Comparison of ENCODE assay signal across 30 mouse cellular contexts in genomic region chr1:82791105-82791504, GRCm38 (mm10). TPM values are rescaled to one million over a fixed set of nuclear protein-coding genes. Genes with fewer than 3 reads are reported as not detected.
DNase-seq lines count a peak whose midpoint lies in the region; ATAC-seq and TF ChIP-seq lines count a peak whose summit lies in the region.
"Had no signal": no experiment of that assay in that cellular context is flagged by ENCODE, and none has a peak within 500 bp of the region (broad histone marks: within the 10 kb centered on the region; RNA-seq: fewer than 3 reads in every experiment).

No protein-coding gene starts in this region.

- ATAC-seq in forebrain, embryonic 15.5 days (replicated peaks): peak; percentile 72
- ATAC-seq in forebrain, embryonic 12.5 days (ENCODE audit: low FRiP score): no peak
- peak; percentile 79 for ATAC-seq in forebrain, embryonic 16.5 days
- peak; percentile 56 for ATAC-seq in midbrain, embryonic 11.5 days (ENCODE audit: low FRiP score)
- peak; percentile 72 for ATAC-seq in midbrain, postnatal 0 days (ENCODE audit: low FRiP score)
- ATAC-seq: activated CD4-positive, CD25-positive, alpha-beta regulatory T cell, adult 4 months; liver, embryonic 12.5 days had no signal

- no peak overlapping the region for H3K4me3 ChIP-seq in forebrain, embryonic 15.5 days
- H3K4me3 ChIP-seq in forebrain, embryonic 12.5 days (replicated peaks): no peak overlapping the region
- H3K4me3 ChIP-seq in forebrain, embryonic 16.5 days (replicated peaks; ENCODE audit: low read length): no peak overlapping the region
- H3K4me3 ChIP-seq in midbrain, embryonic 11.5 days (ENCODE audit: low read depth, low read length): no peak overlapping the region
- no peak overlapping the region for H3K4me3 ChIP-seq in midbrain, postnatal 0 days (ENCODE audit: low read depth, low read length)
- H3K4me3 ChIP-seq: heart, embryonic 12.5 days; kidney, embryonic 15.5 days; limb, embryonic 13.5 days; liver, embryonic 12.5 days had no signal

- peak overlapping the region; percentile 82 for H3K27ac ChIP-seq in forebrain, embryonic 15.5 days (replicated peaks)
- no peak overlapping the region for H3K27ac ChIP-seq in forebrain, embryonic 12.5 days
- H3K27ac ChIP-seq in forebrain, embryonic 16.5 days (ENCODE audit: low read length): peak overlapping the region; percentile 81; the same call in 1 of the 2 replicates
- no peak overlapping the region for H3K27ac ChIP-seq in midbrain, embryonic 11.5 days (ENCODE audit: low read depth, low read length)
- no peak overlapping the region for H3K27ac ChIP-seq in midbrain, postnatal 0 days (ENCODE audit: low read depth, low read length)
- H3K27ac ChIP-seq: kidney, embryonic 15.5 days; limb, embryonic 13.5 days; liver, embryonic 12.5 days had no signal

- 56% methylated on average over 11 of the region's 11 CpGs for WGBS in forebrain, embryonic 15.5 days
- 87% methylated on average over 11 of the region's 11 CpGs for WGBS in forebrain, embryonic 12.5 days
- WGBS in forebrain, embryonic 16.5 days: 53% methylated on average over 11 of the region's 11 CpGs
- 67% methylated on average over 11 of the region's 11 CpGs for WGBS in midbrain, embryonic 11.5 days
- 34% methylated on average over 11 of the region's 11 CpGs for WGBS in midbrain, postnatal 0 days

- no peak for TF ChIP-seq CTCF in midbrain, postnatal 0 days (IDR thresholded peaks at IDR 0.05)

- H3K36me3 ChIP-seq in forebrain, embryonic 15.5 days: no peaks in the 10 kb centered on the region
- H3K36me3 ChIP-seq in forebrain, embryonic 12.5 days (replicated peaks): no peaks in the 10 kb centered on the region
- H3K36me3 ChIP-seq in forebrain, embryonic 16.5 days (ENCODE audit: control insufficient read depth, insufficient read depth): no peaks in the 10 kb centered on the region
- no peaks in the 10 kb centered on the region for H3K36me3 ChIP-seq in midbrain, embryonic 11.5 days (ENCODE audit: control insufficient read depth, insufficient read depth, low read length)
- H3K36me3 ChIP-seq in midbrain, postnatal 0 days (ENCODE audit: insufficient read depth, low read length): no peaks in the 10 kb centered on the region
- H3K36me3 ChIP-seq: heart, embryonic 12.5 days; kidney, embryonic 15.5 days; limb, embryonic 13.5 days; liver, embryonic 12.5 days had no signal

- H3K9ac ChIP-seq in forebrain, embryonic 15.5 days (replicated peaks): no peak overlapping the region
- no peak overlapping the region for H3K9ac ChIP-seq in forebrain, embryonic 12.5 days
- H3K9ac ChIP-seq in forebrain, embryonic 16.5 days (replicated peaks; ENCODE audit: low read depth, low read length): no peak overlapping the region
- no peak overlapping the region for H3K9ac ChIP-seq in midbrain, embryonic 11.5 days (ENCODE audit: low read length)
- no peak overlapping the region for H3K9ac ChIP-seq in midbrain, postnatal 0 days (replicated peaks; ENCODE audit: low read length, poor library complexity, severe bottlenecking)
- H3K9ac ChIP-seq: heart, embryonic 12.5 days; kidney, embryonic 15.5 days; limb, embryonic 13.5 days; liver, embryonic 12.5 days had no signal

- no peaks in the 10 kb centered on the region for H3K9me3 ChIP-seq in forebrain, embryonic 15.5 days
- no peaks in the 10 kb centered on the region for H3K9me3 ChIP-seq in forebrain, embryonic 12.5 days
- no peaks in the 10 kb centered on the region for H3K9me3 ChIP-seq in forebrain, embryonic 16.5 days (ENCODE audit: control insufficient read depth, low read length)
- no peaks in the 10 kb centered on the region for H3K9me3 ChIP-seq in midbrain, embryonic 11.5 days (ENCODE audit: control insufficient read depth, low read length)
- no peaks in the 10 kb centered on the region for H3K9me3 ChIP-seq in midbrain, postnatal 0 days (ENCODE audit: low read length)
- H3K9me3 ChIP-seq: heart, embryonic 12.5 days; kidney, embryonic 15.5 days; limb, embryonic 13.5 days; liver, embryonic 12.5 days had no signal

- DNase-seq in midbrain, embryonic 11.5 days (ENCODE audit: low spot score, missing footprints): peak; percentile 86
- DNase-seq in midbrain, postnatal 0 days (ENCODE audit: low spot score): peak; percentile 32
- no peak for DNase-seq in thymus, postnatal 25 days
- DNase-seq in urinary bladder, postnatal 36 days (ENCODE audit: low spot score in 2 of 2): no peak
- DNase-seq: adrenal gland, postnatal 10 days; cerebellum, adult 11-12 months; gastrocnemius, postnatal 14 days; heart, adult 18-20 months; heart, postnatal 10 days; kidney, adult 11 months; kidney, postnatal 36 days; layer of hippocampus, postnatal 36 days; lung, adult 18-20 months; lung, postnatal 10 days; spleen, adult 18-20 months had no signal

- H3K4me1 ChIP-seq in forebrain, embryonic 15.5 days: peaks cover 24% of the 10 kb centered on the region
- no peaks in the 10 kb centered on the region for H3K4me1 ChIP-seq in forebrain, embryonic 12.5 days
- peaks cover 15% of the 10 kb centered on the region for H3K4me1 ChIP-seq in forebrain, embryonic 16.5 days (replicated peaks; ENCODE audit: control insufficient read depth, insufficient read depth, low read length)
- no peaks in the 10 kb centered on the region for H3K4me1 ChIP-seq in midbrain, embryonic 11.5 days (ENCODE audit: control insufficient read depth, insufficient read depth, low read length)
- H3K4me1 ChIP-seq in midbrain, postnatal 0 days (ENCODE audit: insufficient read depth, low read length): no peaks in the 10 kb centered on the region

- no peak overlapping the region for H3K4me2 ChIP-seq in forebrain, embryonic 15.5 days (replicated peaks)
- H3K4me2 ChIP-seq in forebrain, embryonic 12.5 days: no peak overlapping the region
- no peak overlapping the region for H3K4me2 ChIP-seq in forebrain, embryonic 16.5 days (ENCODE audit: low read length)
- H3K4me2 ChIP-seq in midbrain, embryonic 11.5 days: no peak overlapping the region
- no peak overlapping the region for H3K4me2 ChIP-seq in midbrain, postnatal 0 days (ENCODE audit: low read depth, low read length, poor library complexity, severe bottlenecking)
- H3K4me2 ChIP-seq: heart, embryonic 12.5 days; kidney, embryonic 15.5 days; limb, embryonic 13.5 days; liver, embryonic 12.5 days had no signal

- H3K27me3 ChIP-seq in forebrain, embryonic 15.5 days: no peaks in the 10 kb centered on the region
- H3K27me3 ChIP-seq in forebrain, embryonic 12.5 days: no peaks in the 10 kb centered on the region
- H3K27me3 ChIP-seq in forebrain, embryonic 16.5 days (replicated peaks; ENCODE audit: control insufficient read depth, insufficient read depth, low read length): no peaks in the 10 kb centered on the region
- no peaks in the 10 kb centered on the region for H3K27me3 ChIP-seq in midbrain, embryonic 11.5 days (ENCODE audit: control insufficient read depth, insufficient read depth, low read length)
- no peaks in the 10 kb centered on the region for H3K27me3 ChIP-seq in midbrain, postnatal 0 days (ENCODE audit: insufficient read depth, low read length)
- H3K27me3 ChIP-seq: heart, embryonic 12.5 days; kidney, embryonic 15.5 days; limb, embryonic 13.5 days; liver, embryonic 12.5 days had no signal

RNA-seq across cellular contexts. Expression of gene Gm47791, which starts 20.1 kb away (rescaled TPM):
- polyA plus RNA-seq in forebrain, embryonic 15.5 days (2015; fragmentation: Nextera tagmentation; extraction: Ambion mirVana): not detected in 2 replicates
- not detected in 2 replicates for polyA plus RNA-seq in forebrain, embryonic 12.5 days (2016; fragmentation: Nextera tagmentation; extraction: Ambion mirVana)
- polyA plus RNA-seq in forebrain, embryonic 16.5 days (2015; fragmentation: Nextera tagmentation; extraction: Ambion mirVana): not detected in 2 replicates
- polyA plus RNA-seq in midbrain, embryonic 11.5 days (2014; fragmentation: Nextera tagmentation; extraction: Ambion mirVana): not detected in 2 replicates
- not detected in 2 replicates for total RNA-seq in midbrain, postnatal 0 days (2014; rRNA removed)
- polyA plus RNA-seq in midbrain, postnatal 0 days (2015; fragmentation: Nextera tagmentation; extraction: Ambion mirVana): not detected in 2 replicates
- total RNA-seq: adrenal gland, postnatal 10 days; gastrocnemius, postnatal 14 days; heart, adult 18-20 months; heart, postnatal 10 days; layer of hippocampus, adult 8-10 months; layer of hippocampus, postnatal 36 days; left cerebral cortex, postnatal 10 days; monocyte, adult 5-6 weeks; neutrophil, adult 5-6 weeks had no signal
- polyA plus RNA-seq: activated CD4-positive, CD25-positive, alpha-beta regulatory T cell, adult 4 months; C2C12; heart, embryonic 12.5 days; hindbrain, embryonic 11.5 days; kidney, embryonic 15.5 days; limb, embryonic 13.5 days; liver, embryonic 12.5 days; thymus, postnatal 0 days had no signal

RNA-seq across cellular contexts. Expression of gene Tm4sf20, which starts 22.8 kb away (rescaled TPM):
- not detected in 2 replicates for polyA plus RNA-seq in forebrain, embryonic 15.5 days (2015; fragmentation: Nextera tagmentation; extraction: Ambion mirVana)
- polyA plus RNA-seq in forebrain, embryonic 12.5 days (2016; fragmentation: Nextera tagmentation; extraction: Ambion mirVana): 0.13 and 0.24 TPM in 2 replicates
- polyA plus RNA-seq in forebrain, embryonic 16.5 days (2015; fragmentation: Nextera tagmentation; extraction: Ambion mirVana): not detected in 2 replicates
- polyA plus RNA-seq in midbrain, embryonic 11.5 days (2014; fragmentation: Nextera tagmentation; extraction: Ambion mirVana): 0.08 TPM in 1 of 2 replicates, not detected in the other
- total RNA-seq in midbrain, postnatal 0 days (2014; rRNA removed): not detected in 2 replicates
- polyA plus RNA-seq in midbrain, postnatal 0 days (2015; fragmentation: Nextera tagmentation; extraction: Ambion mirVana): not detected in 2 replicates
- total RNA-seq: adrenal gland, postnatal 10 days; gastrocnemius, postnatal 14 days; heart, adult 18-20 months; heart, postnatal 10 days; layer of hippocampus, adult 8-10 months; layer of hippocampus, postnatal 36 days; left cerebral cortex, postnatal 10 days; monocyte, adult 5-6 weeks; neutrophil, adult 5-6 weeks had no signal
- polyA plus RNA-seq: C2C12; heart, embryonic 12.5 days; hindbrain, embryonic 11.5 days; liver, embryonic 12.5 days had no signal

RNA-seq across cellular contexts. Expression of gene Agfg1, which starts 48.2 kb away (rescaled TPM):
- polyA plus RNA-seq in forebrain, embryonic 15.5 days (2015; fragmentation: Nextera tagmentation; extraction: Ambion mirVana): 34.6 and 36.8 TPM in 2 replicates
- 39.5 and 41.8 TPM in 2 replicates for polyA plus RNA-seq in forebrain, embryonic 12.5 days (2016; fragmentation: Nextera tagmentation; extraction: Ambion mirVana)
- polyA plus RNA-seq in forebrain, embryonic 16.5 days (2015; fragmentation: Nextera tagmentation; extraction: Ambion mirVana): 33.7 and 39.9 TPM in 2 replicates
- 48.7 and 49.3 TPM in 2 replicates for polyA plus RNA-seq in midbrain, embryonic 11.5 days (2014; fragmentation: Nextera tagmentation; extraction: Ambion mirVana)
- total RNA-seq in midbrain, postnatal 0 days (2014; rRNA removed): 101 and 107 TPM in 2 replicates
- 17.0 and 20.2 TPM in 2 replicates for polyA plus RNA-seq in midbrain, postnatal 0 days (2015; fragmentation: Nextera tagmentation; extraction: Ambion mirVana)

Comparison
In these comparisons a context has a peak if more than half of its experiments do, and no peak if none do; other contexts are left out.
1. H3K27ac ChIP-seq: peak in forebrain, embryonic 15.5 days (single experiment) and forebrain, embryonic 16.5 days (single experiment); none in forebrain, embryonic 12.5 days (single experiment), midbrain, embryonic 11.5 days (single experiment) and midbrain, postnatal 0 days (single experiment).
2. DNase-seq: peak in midbrain, embryonic 11.5 days (single experiment) and midbrain, postnatal 0 days (single experiment); none in thymus, postnatal 25 days (single experiment) and urinary bladder, postnatal 36 days (0 of 2).